Mouse (Mus musculus) bone marrow, adult 2 months (tissue): ENCODE measurements around the gene Fcrla.

ENCODE experiments used
- CTCF ChIP-seq: fragments of 200-500 bp; IDR thresholded peaks from 2 replicates; pipeline ENCODE4 v1.5.1; 2011; ENCODE audit warnings: low read length, control low read depth; ENCODE audit not compliant: control insufficient read depth, insufficient read depth
- POLR2A ChIP-seq: fragments of 200-500 bp; IDR thresholded peaks from 2 replicates; pipeline ENCODE4 v1.6.1; 2011; ENCODE audit warnings: low read depth, mild to moderate bottlenecking, control low read depth, low read length, borderline replicate concordance; ENCODE audit not compliant: control insufficient read depth

DNA sequence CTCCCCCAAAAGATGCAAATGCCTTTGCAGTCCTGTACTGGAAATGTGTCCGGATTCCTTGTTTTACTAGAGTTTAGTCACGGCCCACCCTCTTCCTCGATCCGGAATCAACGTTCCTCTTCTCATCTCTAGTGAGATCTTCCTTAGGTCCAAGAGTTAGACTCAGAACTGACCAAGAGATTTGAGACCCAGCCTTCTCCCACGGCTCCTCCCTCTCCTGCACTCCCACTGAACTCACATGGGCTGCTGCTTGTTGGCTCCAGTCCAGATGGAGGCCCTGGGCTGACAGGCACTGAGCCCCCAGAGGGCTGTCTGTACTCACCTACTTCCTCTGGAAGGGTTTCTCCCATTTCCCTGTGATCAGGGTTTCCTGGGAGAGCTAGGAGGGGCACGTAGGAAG, 35.7 kb upstream of the Fcrla start:
- TF ChIP-seq CTCF (no peak), POLR2A (no peak)
